Mouse (Mus musculus): Measurements from ENCODE around the gene Fto. TPM values are rescaled to one million over a fixed set of nuclear protein-coding genes. Genes with fewer than 3 reads are reported as not detected.

The Fto gene
- polyA plus RNA-seq, 1 experiment from 2014 or later: 43.5 TPM

DNA sequence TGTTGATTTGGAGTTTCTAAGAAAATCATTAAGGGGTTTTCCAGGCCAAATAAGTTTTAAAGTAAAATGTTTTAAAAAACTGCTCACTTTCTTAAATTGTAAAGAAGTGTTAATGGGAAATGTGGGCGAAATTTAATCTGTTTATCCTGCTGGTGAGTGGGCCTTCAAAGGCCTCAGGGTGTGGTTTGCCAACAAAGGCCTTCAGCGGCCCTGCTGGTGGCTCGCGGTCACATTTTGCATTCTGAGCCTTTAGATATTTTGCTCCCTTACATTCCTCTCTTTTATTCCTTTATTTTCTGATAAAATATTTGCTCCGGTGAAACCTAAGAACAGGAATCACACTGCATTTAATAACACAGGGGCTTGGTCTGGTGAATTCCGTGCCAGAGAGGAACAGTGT, 64.0 kb downstream of the Fto start:
- Histone ChIP-seq H3K27ac (no peak overlapping the region), H3K36me3 (ENCODE audit: inconsistent target) (no peaks in the 10 kb centered on the region), H3K4me3 (ENCODE audit: inconsistent target) (no peak overlapping the region), H3K79me2 (ENCODE audit: inconsistent target) (peaks cover 28% of the 10 kb centered on the region; the same call in 1 of the 2 replicates)
- 76% methylated on average over 6 of the region's 6 CpGs for WGBS (ENCODE audit: missing documents)

DNA sequence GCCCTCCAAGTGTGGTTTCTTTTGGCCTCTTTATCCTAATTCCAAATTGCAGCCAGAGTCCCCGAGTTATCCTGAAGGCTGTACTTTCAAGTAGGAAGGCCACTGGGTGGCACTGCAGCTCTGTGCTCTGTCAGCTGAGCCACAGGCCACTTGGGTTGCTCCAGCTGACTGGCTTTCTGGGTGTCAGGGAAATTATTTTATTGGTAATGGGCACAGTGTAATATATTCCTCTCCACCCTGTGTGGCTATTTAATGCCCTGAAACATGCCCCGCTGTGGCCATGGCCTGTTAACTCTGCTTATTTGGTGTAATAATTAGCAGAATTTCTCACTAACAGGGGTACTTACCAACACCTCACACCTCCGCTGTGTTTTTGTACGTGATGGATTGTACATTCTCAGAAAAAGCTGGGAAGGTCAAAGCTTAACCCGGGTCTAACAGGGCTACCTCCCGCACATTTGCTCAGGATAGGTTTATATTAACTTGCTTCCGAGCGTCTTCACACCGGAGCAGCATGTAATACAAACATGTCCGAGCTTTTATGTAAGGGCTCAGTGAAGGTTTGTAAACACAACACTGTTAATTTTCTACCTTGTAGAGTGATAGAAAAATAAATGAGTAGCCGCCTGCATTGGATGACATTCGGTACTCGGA, 65.6 kb downstream of the Fto start:
- 90% methylated on average over 13 of the region's 13 CpGs for WGBS (ENCODE audit: missing documents)
- no peaks in the 10 kb centered on the region for H3K36me3 ChIP-seq (ENCODE audit: inconsistent target)
- no peak overlapping the region for H3K4me3 ChIP-seq (ENCODE audit: inconsistent target)
- H3K27ac ChIP-seq: no peak overlapping the region
- peaks cover 42% of the 10 kb centered on the region; the same call in 1 of the 2 replicates for H3K79me2 ChIP-seq (ENCODE audit: inconsistent target)

DNA sequence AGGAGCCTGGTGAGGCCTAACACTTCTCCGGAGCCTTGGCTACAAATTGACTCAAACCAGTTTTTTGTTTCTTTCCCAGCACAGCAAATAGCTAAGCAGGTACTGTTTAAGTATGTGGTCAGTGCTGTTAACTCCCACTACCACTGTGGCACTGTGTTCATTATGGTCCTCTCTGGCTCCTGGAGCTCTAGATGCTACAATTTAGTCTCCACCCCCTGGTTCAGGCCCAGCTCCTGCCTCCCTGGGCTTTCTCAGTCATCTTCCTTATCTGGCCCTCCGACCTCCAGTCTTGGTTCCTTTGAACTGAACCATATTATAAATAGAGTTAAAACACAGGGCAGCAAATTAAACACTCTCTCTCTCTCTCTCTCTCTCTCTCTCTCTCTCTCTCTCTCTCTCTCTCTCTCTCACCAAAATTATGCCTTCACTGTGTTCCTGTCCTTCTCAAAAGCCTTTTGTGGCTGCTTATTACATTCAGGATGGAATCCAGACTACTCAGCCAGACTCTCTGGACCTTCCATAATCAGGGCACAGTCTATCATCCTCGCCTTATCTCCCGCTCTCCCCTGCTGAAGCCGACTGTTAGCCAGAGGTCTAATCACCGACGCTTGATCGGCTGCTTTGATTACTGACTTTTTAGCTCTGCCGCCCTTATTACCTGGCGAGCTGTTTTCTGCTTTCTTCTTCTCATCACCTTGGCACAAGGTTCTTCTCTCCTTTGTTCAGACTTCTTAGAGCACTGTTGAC, 67.6 kb downstream of the Fto start:
- peaks cover 52% of the 10 kb centered on the region; the same call in 1 of the 2 replicates for H3K79me2 ChIP-seq (ENCODE audit: inconsistent target)
- 84% methylated on average over 10 of the region's 10 CpGs for WGBS (ENCODE audit: missing documents)
- no peaks in the 10 kb centered on the region for H3K36me3 ChIP-seq (ENCODE audit: inconsistent target)
- H3K27ac ChIP-seq: no peak overlapping the region
- no peak overlapping the region for H3K4me3 ChIP-seq (ENCODE audit: inconsistent target)

DNA sequence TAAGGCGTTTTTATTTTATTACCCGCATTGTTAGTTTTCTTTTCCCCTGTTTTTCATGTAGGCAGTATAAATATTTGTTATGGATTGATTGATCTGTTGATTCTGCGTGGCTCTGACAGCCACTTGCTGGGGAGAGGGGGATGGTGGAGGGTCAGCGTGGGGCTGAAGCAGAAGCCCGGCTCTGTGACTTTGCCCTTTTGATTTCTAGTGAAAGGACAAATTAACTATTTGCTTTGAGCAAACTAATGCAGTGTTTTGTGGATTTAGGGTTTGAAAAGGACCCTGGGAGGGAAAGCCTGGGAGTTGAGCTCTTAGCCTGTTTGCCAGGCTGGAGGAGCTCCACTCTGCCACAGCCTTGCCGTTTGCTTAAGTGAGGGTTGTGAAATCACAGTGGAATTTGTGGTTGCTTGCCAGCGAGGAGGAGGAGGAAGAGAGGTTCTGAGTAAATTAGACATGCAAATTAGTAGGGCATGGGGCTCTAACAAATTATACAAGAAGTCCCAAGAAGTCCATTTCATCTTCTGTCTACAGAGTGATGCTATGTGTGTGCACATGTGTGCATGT, 68.3 kb downstream of the Fto start:
- Histone ChIP-seq H3K4me3 (ENCODE audit: inconsistent target) (no peak overlapping the region), H3K36me3 (ENCODE audit: inconsistent target) (no peaks in the 10 kb centered on the region), H3K79me2 (ENCODE audit: inconsistent target) (peaks cover 52% of the 10 kb centered on the region; the same call in 1 of the 2 replicates), H3K27ac (no peak overlapping the region)
- WGBS (ENCODE audit: missing documents): 62% methylated on average over 6 of the region's 7 CpGs

DNA sequence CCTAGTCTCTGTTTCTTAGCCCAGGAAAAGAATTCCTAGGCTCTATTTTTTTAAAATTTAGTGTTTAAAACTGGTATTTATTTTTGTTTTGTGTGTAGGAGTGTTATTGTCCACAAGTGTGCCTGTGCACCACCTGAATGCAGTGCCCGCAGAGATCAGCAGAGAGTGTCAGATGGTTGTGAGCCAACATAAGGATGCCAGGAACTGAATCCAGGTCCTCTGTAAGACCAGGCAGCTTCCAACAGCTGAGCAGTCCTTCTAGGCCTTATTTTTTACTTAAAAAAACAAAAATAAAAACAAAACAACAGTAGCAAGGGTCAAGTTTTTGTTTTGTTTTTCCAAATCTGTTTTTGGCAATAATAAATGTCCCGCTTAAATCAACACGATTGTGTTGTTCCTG, 69.9 kb downstream of the Fto start:
- Histone ChIP-seq H3K4me3 (ENCODE audit: inconsistent target) (no peak overlapping the region), H3K79me2 (ENCODE audit: inconsistent target) (peaks cover 47% of the 10 kb centered on the region; the same call in 1 of the 2 replicates), H3K27ac (no peak overlapping the region), H3K36me3 (ENCODE audit: inconsistent target) (no peaks in the 10 kb centered on the region)
- WGBS (ENCODE audit: missing documents): 74% methylated on average over 3 of the region's 3 CpGs

DNA sequence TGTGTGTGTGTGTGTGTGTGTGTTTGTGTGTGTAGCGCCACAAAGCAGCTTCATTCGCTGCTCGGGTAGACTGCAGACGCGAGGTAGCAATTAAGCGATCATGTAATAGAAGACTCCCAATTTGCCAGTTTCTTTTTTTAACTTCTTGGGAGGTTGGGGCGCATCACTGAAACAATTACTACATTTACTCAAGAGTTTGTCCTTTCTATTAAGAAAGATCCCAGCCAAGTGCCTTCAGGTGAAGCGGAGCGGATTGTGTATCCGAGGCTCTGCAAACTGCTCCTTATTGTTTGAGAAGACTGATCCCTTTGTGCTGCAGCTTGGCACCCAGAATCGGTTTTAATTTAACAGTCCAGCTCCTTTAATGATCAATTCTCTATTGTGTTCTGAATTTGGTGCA, 70.5 kb downstream of the Fto start:
- 90% methylated on average over 11 of the region's 11 CpGs for WGBS (ENCODE audit: missing documents)
- H3K27ac ChIP-seq: no peak overlapping the region
- no peak overlapping the region for H3K4me3 ChIP-seq (ENCODE audit: inconsistent target)
- no peaks in the 10 kb centered on the region for H3K36me3 ChIP-seq (ENCODE audit: inconsistent target)
- peaks cover 44% of the 10 kb centered on the region; the same call in 1 of the 2 replicates for H3K79me2 ChIP-seq (ENCODE audit: inconsistent target)

DNA sequence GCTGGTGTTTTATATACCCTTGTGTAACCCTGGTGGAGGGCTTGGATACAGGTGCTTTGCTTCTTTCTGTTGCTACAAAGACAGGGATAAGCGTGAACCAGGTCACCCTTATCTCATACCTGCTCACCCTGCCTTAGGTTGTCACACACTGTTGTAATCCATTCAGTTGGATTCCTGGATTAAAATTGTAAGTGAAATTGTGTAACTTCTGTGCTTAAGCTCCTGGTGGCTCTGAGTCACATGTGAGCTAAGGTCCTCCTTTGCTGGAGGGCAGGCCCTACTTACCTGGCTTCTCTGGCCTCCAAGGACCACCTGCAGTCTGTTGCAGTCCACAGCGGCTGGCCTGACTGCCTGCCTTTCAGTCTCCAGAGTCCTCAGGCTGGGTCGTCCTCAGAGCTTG, 71.1 kb downstream of the Fto start:
- Histone ChIP-seq H3K27ac (no peak overlapping the region), H3K36me3 (ENCODE audit: inconsistent target) (no peaks in the 10 kb centered on the region), H3K79me2 (ENCODE audit: inconsistent target) (peaks cover 40% of the 10 kb centered on the region; the same call in 1 of the 2 replicates), H3K4me3 (ENCODE audit: inconsistent target) (no peak overlapping the region)
- 88% methylated on average over 3 of the region's 3 CpGs for WGBS (ENCODE audit: missing documents)

DNA sequence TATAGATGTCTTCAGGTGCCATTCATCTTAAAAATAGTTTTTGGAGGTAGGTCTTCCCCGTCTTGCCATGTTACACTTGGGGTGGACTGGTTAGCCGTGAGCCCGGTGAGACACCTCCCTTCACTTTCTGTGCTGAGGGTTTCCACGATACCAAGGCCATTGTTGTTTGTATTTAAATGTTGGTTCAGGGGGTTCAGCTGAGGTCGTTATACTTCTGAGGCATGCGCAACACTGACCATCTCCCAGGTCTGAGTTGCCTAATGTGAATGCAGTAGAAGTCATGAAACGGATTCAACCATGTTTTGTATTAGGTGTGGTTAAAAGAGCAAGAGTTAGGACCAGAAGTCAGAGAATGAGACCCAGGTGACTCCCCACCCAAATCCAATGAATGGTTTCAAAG, 72.5 kb downstream of the Fto start:
- no peaks in the 10 kb centered on the region for H3K36me3 ChIP-seq (ENCODE audit: inconsistent target)
- WGBS (ENCODE audit: missing documents): 87% methylated on average over 7 of the region's 7 CpGs
- H3K27ac ChIP-seq: no peak overlapping the region
- peaks cover 27% of the 10 kb centered on the region; the same call in 1 of the 2 replicates for H3K79me2 ChIP-seq (ENCODE audit: inconsistent target)
- H3K4me3 ChIP-seq (ENCODE audit: inconsistent target): no peak overlapping the region

DNA sequence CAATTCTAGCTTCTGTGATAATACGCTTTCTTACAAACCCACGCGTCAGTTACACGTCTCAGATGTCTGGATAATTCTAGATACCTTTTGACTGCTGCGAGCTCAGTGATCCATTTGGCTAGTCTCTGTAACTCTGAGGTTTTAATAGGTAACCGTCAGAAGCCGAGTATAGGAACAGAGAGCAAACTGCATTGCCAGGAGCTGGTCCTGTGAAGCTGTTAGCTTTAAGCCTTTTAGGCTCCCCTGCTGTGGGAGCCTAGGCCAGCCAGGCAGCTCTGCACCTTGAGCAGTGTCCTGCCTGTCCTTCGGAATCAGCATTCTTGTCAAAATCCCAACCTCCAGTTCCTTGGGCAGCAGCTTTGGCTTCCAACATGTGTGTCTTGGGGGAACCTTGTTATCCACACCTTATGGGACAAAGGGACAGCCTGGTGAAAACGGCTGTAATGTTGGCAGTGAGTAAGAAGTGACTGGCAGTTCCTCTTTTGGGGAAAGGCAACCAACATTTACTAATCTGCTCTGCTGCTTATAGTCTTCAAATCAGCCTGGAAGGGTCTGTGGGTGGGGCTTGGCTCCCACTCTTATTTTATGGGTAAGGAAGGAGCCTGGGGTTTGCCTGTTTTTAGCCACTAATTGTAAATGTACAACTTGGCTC, 77.2 kb downstream of the Fto start:
- no peak overlapping the region for H3K4me3 ChIP-seq (ENCODE audit: inconsistent target)
- no peaks in the 10 kb centered on the region for H3K36me3 ChIP-seq (ENCODE audit: inconsistent target)
- WGBS (ENCODE audit: missing documents): 58% methylated on average over 9 of the region's 9 CpGs
- H3K27ac ChIP-seq: no peak overlapping the region
- peaks cover 20% of the 10 kb centered on the region for H3K79me2 ChIP-seq (ENCODE audit: inconsistent target)

DNA sequence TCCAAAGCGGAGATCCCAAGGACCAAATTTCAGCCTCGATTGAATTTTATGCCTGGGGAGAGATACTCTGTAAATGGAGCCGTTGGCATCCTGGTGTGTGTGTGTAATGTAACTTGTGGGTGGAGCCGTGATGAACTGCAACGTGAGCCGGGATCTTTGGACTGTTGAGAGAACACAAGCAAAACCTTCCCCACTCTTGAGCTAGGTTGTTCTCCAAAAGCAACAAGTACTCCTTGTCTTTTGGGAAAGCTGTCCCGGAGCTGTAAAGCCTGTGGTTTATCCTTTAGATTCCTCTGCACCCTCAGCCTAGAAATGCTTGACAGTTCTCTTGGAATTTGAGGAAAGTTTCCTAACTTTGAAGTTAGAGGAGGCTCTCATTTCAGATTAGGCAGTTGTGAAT, 78.9 kb downstream of the Fto start:
- Histone ChIP-seq H3K4me3 (ENCODE audit: inconsistent target) (no peak overlapping the region), H3K27ac (no peak overlapping the region), H3K79me2 (ENCODE audit: inconsistent target) (peaks cover 20% of the 10 kb centered on the region), H3K36me3 (ENCODE audit: inconsistent target) (no peaks in the 10 kb centered on the region)
- 98% methylated on average over 7 of the region's 7 CpGs for WGBS (ENCODE audit: missing documents)

DNA sequence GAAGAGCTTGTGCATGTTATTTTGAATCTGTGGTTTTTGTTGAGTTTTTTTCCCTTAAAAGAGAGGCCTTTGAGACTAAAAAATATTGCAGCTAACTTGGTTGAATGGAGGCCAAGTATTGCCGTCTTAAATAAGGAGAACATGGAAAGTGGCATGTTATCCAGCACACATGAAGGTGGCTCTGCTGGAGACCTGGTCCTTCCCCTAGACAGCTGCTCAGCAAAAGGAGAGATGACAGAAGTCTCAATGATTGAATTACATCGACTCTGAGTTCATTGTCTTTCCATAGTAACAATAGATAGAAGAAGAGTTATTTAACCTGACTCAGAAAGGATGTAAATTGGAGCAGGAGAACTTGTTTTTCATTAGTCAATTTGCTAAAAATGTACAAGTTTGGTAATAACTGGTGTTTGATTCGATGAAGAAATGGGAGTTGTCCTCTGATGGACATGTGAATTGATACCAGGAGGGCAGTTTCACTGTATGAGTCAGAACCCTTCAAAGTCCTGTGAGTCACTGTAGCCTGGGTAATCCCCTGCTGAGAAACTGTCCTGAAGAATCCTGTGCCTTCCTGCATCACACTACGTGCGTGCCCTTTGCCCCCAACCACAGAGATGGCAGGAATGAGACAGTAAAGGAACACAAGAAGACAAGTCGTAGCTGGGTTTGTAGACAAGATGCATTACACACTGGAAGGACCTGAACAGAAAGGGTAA, 82.2 kb downstream of the Fto start:
- no peaks in the 10 kb centered on the region for H3K36me3 ChIP-seq (ENCODE audit: inconsistent target)
- H3K79me2 ChIP-seq (ENCODE audit: inconsistent target): peaks cover 32% of the 10 kb centered on the region
- H3K27ac ChIP-seq: no peak overlapping the region
- 45% methylated on average over 6 of the region's 6 CpGs for WGBS (ENCODE audit: missing documents)
- H3K4me3 ChIP-seq (ENCODE audit: inconsistent target): no peak overlapping the region

DNA sequence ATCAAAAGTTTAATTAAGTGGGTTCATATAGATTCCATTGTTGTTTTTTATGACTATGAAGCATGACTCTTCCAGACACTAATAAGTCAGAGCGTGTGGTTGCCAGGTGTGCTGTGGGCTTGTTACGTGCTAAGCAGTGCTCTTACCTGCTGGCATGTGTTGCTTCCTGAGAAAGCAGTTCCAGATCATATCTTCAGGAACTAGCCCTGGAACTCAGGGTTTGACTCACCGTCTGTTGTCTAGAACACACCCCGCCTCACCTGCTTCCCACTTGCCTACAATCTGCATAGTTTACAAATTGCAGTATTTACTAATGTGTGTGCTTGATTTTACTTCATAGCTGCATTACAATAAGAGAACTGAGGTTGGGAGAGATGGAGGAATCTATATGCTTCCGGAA, 84.7 kb downstream of the Fto start:
- Histone ChIP-seq H3K4me3 (ENCODE audit: inconsistent target) (no peak overlapping the region), H3K36me3 (ENCODE audit: inconsistent target) (no peaks in the 10 kb centered on the region), H3K27ac (no peak overlapping the region), H3K79me2 (ENCODE audit: inconsistent target) (peaks cover 23% of the 10 kb centered on the region)
- WGBS (ENCODE audit: missing documents): 95% methylated on average over 5 of the region's 5 CpGs

DNA sequence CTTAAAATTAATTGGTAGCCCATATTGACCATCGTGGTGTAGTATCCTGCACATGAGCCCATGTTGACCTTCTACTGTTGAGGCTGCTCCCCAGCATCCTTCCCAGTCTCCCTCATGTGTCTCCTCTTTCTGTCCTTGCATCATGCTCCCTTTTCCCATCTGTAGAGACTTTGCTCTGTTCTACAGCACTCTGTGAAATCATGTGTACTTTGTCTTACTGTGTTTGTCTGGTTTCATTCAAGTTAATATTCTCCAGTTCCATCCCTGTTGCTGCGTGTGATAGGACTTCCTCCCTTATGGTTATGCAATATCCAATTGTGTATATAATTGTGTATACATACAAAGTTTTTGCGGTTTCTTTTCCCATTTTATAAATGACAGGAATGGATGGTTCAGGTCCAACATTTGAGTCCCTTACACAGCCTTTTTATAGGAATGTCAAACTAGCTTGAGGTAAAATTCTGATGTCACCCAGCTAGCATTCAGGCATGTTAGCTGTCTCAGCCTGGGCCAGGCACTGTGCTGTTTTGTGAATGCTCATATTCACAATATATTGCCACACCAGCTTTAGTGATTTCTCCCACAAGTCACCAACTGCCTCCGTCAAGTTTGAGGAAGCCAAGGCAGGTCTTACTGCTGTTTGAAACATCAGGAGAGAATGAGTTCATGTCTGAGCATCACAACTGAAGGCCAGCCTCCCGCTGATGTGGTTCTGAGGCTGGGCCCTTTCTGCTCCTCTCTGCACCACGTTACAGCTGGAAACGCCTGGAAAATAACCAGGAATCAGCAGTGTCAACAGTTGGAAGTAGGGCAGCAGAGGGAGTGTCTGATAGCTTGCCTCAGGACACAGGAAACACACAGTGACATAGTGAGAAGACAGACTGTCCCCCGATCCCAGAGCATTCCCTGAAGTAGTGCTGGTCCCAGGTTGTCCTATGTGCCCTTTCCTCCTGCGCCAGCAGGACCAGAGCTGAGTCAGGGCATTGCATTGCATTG, 90.0 kb downstream of the Fto start:
- H3K4me3 ChIP-seq (ENCODE audit: inconsistent target): no peak overlapping the region
- H3K36me3 ChIP-seq (ENCODE audit: inconsistent target): no peaks in the 10 kb centered on the region
- WGBS (ENCODE audit: missing documents): 87% methylated on average over 9 of the region's 9 CpGs
- no peak overlapping the region for H3K27ac ChIP-seq
- H3K79me2 ChIP-seq (ENCODE audit: inconsistent target): peaks cover 9% of the 10 kb centered on the region; the same call in 1 of the 2 replicates
